Mouse (Mus musculus) MEL (cell line): ENCODE data around the gene Epb41l4b. TPM values are rescaled to one million over a fixed set of nuclear protein-coding genes. Genes with fewer than 3 reads are reported as not detected.

ENCODE experiments used
- DNase-seq: peaks from one replicate; pipeline ENCODE4 v3.0.0; 2011; ENCODE audit warnings: low read depth, low spot score
- H3K27ac ChIP-seq: 2 replicates; pipeline ENCODE4 v1.5.1; 2012; ENCODE audit warnings: low read depth, mild to moderate bottlenecking, control low read depth, low read length, moderate library complexity; ENCODE audit not compliant: control insufficient read depth
- H3K27me3 ChIP-seq, 2 experiments: fragments of 150-350 bp in 1 of 2; sonication (generic) in 1 of 2; 2 replicates each; pipeline ENCODE4 v1.6.1; 2012; ENCODE audit warnings: low read length in 2 of 2, mild to moderate bottlenecking in 2 of 2, improper control_type of control experiment in 1 of 2, moderate library complexity in 1 of 2; ENCODE audit not compliant: insufficient read depth in 2 of 2, control insufficient read depth in 1 of 2
- H3K36me3 ChIP-seq, 2 experiments: 2 replicates each; pipeline ENCODE4 v1.6.1; 2012 to 2014; ENCODE audit warnings: low read length in 2 of 2, improper control_type of control experiment in 1 of 2, inconsistent platforms in 1 of 2, mild to moderate bottlenecking in 1 of 2; ENCODE audit not compliant: insufficient read depth in 2 of 2, control insufficient read depth in 1 of 2
- H3K4me1 ChIP-seq, 2 experiments: fragments of 150-350 bp in 1 of 2; sonication (generic) in 1 of 2; 2 replicates each; pipeline ENCODE4 v1.6.1; 2012; ENCODE audit warnings: low read length in 2 of 2, improper control_type of control experiment in 1 of 2, mild to moderate bottlenecking in 1 of 2; ENCODE audit not compliant: insufficient read depth in 2 of 2, control insufficient read depth in 1 of 2
- H3K4me3 ChIP-seq, 2 experiments: fragments of 150-350 bp in 1 of 2; sonication (generic) in 1 of 2; 2 replicates each; pipeline ENCODE4 v1.5.1; 2012; ENCODE audit warnings: low read depth in 2 of 2, low read length in 2 of 2, mild to moderate bottlenecking in 2 of 2, moderate library complexity in 2 of 2, control low read depth in 1 of 2, improper control_type of control experiment in 1 of 2; ENCODE audit not compliant: control insufficient read depth in 1 of 2, insufficient read depth in 1 of 2
- H3K79me2 ChIP-seq: 2 replicates; pipeline ENCODE4 v1.6.1; 2012; ENCODE audit warnings: mild to moderate bottlenecking, low read length, moderate library complexity; ENCODE audit not compliant: control insufficient read depth, poor library complexity, insufficient read depth
- H3K9ac ChIP-seq: 2 replicates; pipeline ENCODE4 v1.6.1; 2012; ENCODE audit warnings: low read depth, mild to moderate bottlenecking, control low read depth, low read length, moderate library complexity; ENCODE audit not compliant: control insufficient read depth, poor library complexity, severe bottlenecking
- H3K9me3 ChIP-seq: fragments of 150-350 bp; sonication (generic); replicated peaks from 2 replicates; pipeline ENCODE4 v1.6.1; 2012; ENCODE audit warnings: mild to moderate bottlenecking, low read length, improper control_type of control experiment, moderate library complexity; ENCODE audit not compliant: insufficient read depth
- CHD2 ChIP-seq: IDR thresholded peaks from 2 replicates; pipeline ENCODE4 v1.6.1; 2011; ENCODE audit warnings: low read length, improper control_type of control experiment
- CTCF ChIP-seq, 3 experiments: IDR thresholded peaks in 2 of 3; conservative IDR thresholded peaks in 1 of 3; 2 replicates each; pipeline ENCODE4 v1.5.1; 2011 to 2012; ENCODE audit warnings: low read length in 3 of 3, low read depth in 2 of 3, mild to moderate bottlenecking in 2 of 3, improper control_type of control experiment in 1 of 3, inconsistent platforms in 1 of 3, mixed read lengths in 1 of 3, moderate library complexity in 1 of 3; ENCODE audit not compliant: control insufficient read depth in 1 of 3, insufficient read depth in 1 of 3, poor library complexity in 1 of 3, severe bottlenecking in 1 of 3
- ELF1 ChIP-seq: IDR thresholded peaks from 2 replicates; pipeline ENCODE4 v1.6.1; 2014; ENCODE audit warnings: low read depth, mild to moderate bottlenecking, inconsistent platforms, low read length, improper control_type of control experiment, moderate library complexity
- EP300 ChIP-seq, 2 experiments: IDR thresholded peaks; 2 replicates each; pipeline ENCODE4 v1.6.1; 2011; ENCODE audit warnings: improper control_type of control experiment in 2 of 2, low read length in 2 of 2, low read depth in 1 of 2, mild to moderate bottlenecking in 1 of 2
- ETS1 ChIP-seq: IDR thresholded peaks from 2 replicates; pipeline ENCODE4 v1.6.1; 2012; ENCODE audit warnings: low read depth, mild to moderate bottlenecking, inconsistent platforms, low read length, improper control_type of control experiment, moderate library complexity
- GABPA ChIP-seq: IDR thresholded peaks from 2 replicates; pipeline ENCODE4 v1.6.1; 2012; ENCODE audit warnings: low read depth, mild to moderate bottlenecking, inconsistent platforms, low read length, improper control_type of control experiment, moderate library complexity
- HCFC1 ChIP-seq: IDR thresholded peaks from 2 replicates; pipeline ENCODE4 v1.6.1; 2012; ENCODE audit warnings: low read depth, mild to moderate bottlenecking, inconsistent platforms, low read length, improper control_type of control experiment, moderate library complexity
- KAT2A ChIP-seq: conservative IDR thresholded peaks from 2 replicates; pipeline ENCODE4 v1.6.1; 2012; ENCODE audit warnings: low read depth, low read length, improper control_type of control experiment, inconsistent platforms
- MAZ ChIP-seq: IDR thresholded peaks from 2 replicates; pipeline ENCODE4 v1.6.1; 2012; ENCODE audit warnings: low read depth, mild to moderate bottlenecking, inconsistent platforms, low read length, improper control_type of control experiment
- MEF2A ChIP-seq: IDR thresholded peaks from 2 replicates; pipeline ENCODE4 v1.6.1; 2014; ENCODE audit warnings: low read depth, mild to moderate bottlenecking, inconsistent platforms, low read length, improper control_type of control experiment; ENCODE audit not compliant: poor library complexity, insufficient replicate concordance, severe bottlenecking; ENCODE audit errors: extremely low read depth
- NRF1 ChIP-seq: IDR thresholded peaks from 2 replicates; pipeline ENCODE4 v1.6.1; 2014; ENCODE audit warnings: low read depth, mild to moderate bottlenecking, inconsistent platforms, low read length, improper control_type of control experiment, moderate library complexity; ENCODE audit not compliant: poor library complexity, insufficient read depth, severe bottlenecking
- POLR2A ChIP-seq, 2 experiments: IDR thresholded peaks; 2 replicates each; pipeline ENCODE4 v1.6.1; 2011 to 2012; ENCODE audit warnings: low read length in 2 of 2, mild to moderate bottlenecking in 2 of 2, control low read depth in 1 of 2, improper control_type of control experiment in 1 of 2, low read depth in 1 of 2, moderate library complexity in 1 of 2; ENCODE audit not compliant: control insufficient read depth in 1 of 2, insufficient read depth in 1 of 2, poor library complexity in 1 of 2
- POLR2AphosphoS5 ChIP-seq: IDR thresholded peaks from 2 replicates; pipeline ENCODE4 v1.6.1; 2012; ENCODE audit warnings: low read depth, borderline replicate concordance, mild to moderate bottlenecking, inconsistent platforms, low read length, moderate library complexity, mixed read lengths
- SMC3 ChIP-seq: IDR thresholded peaks from 2 replicates; pipeline ENCODE4 v1.6.1; 2011; ENCODE audit warnings: low read depth, low read length, improper control_type of control experiment
- TAL1 ChIP-seq: IDR thresholded peaks from 2 replicates; pipeline ENCODE4 v1.6.1; 2012; ENCODE audit warnings: mild to moderate bottlenecking, inconsistent platforms, low read length, moderate library complexity, mixed read lengths
- TBP ChIP-seq: IDR thresholded peaks from 2 replicates; pipeline ENCODE4 v1.8.0; 2011; ENCODE audit warnings: low read depth, low read length, improper control_type of control experiment
- TCF12 ChIP-seq: IDR thresholded peaks from 2 replicates; pipeline ENCODE4 v1.6.1; 2014; ENCODE audit warnings: low read depth, mild to moderate bottlenecking, inconsistent platforms, low read length, improper control_type of control experiment, moderate library complexity
- UBTF ChIP-seq: IDR thresholded peaks from 2 replicates; pipeline ENCODE4 v1.6.1; 2012; ENCODE audit warnings: low read depth, mild to moderate bottlenecking, inconsistent platforms, low read length, improper control_type of control experiment, moderate library complexity, borderline replicate concordance; ENCODE audit not compliant: insufficient read depth
- polyA plus RNA-seq, 2 experiments: library from polyadenylated mRNA; stranded (reverse) in 1 of 2; unstranded in 1 of 2; fragments of >175 nt in 1 of 2; fragments of >200 nt in 1 of 2; gene quantifications; 2 replicates each; pipeline versions ENCODE4 v1.2.1 to v1.2.4; 2012; ENCODE audit warnings: low replicate concordance in 2 of 2, low read depth in 1 of 2; ENCODE audit not compliant: insufficient read length in 2 of 2, insufficient read depth in 1 of 2, missing spikeins in 1 of 2
- total RNA-seq: library from RNA; depleted of rRNA; stranded (reverse); fragments of 300-350 nt; gene quantifications from 2 replicates; pipeline ENCODE4 v1.2.3, GENCODE M21; 2012

Epb41l4b gene
- total and polyA plus RNA-seq, 3 experiments: not detected

GRCm38 (mm10) chr4:56990215-56990584, 153.0 kb downstream of the Epb41l4b start, which contains the start of gene Frrs1l:
Frrs1l (minus strand) TSS chr4:56990391.
- no peak within 1 kb of the TSS for H3K27ac ChIP-seq
- no peaks in the 10 kb centered on the region for H3K79me2 ChIP-seq
- no peaks in the 10 kb centered on the region; a peak in 1 of 4 replicates for H3K27me3 ChIP-seq
- TF ChIP-seq ETS1: no peak
- no peaks in the 10 kb centered on the region for H3K9me3 ChIP-seq
- no peaks in the 10 kb centered on the region for H3K36me3 ChIP-seq
- no peak within 1 kb of the TSS for H3K4me3 ChIP-seq
- no peak for DNase-seq
- no peak within 1 kb of the TSS for H3K9ac ChIP-seq
- no peaks in the 10 kb centered on the region for H3K4me1 ChIP-seq

GRCm38 (mm10) chr4:56989431-56990214, 153.6 kb downstream of the Epb41l4b start:
- H3K9ac ChIP-seq: no peak overlapping the region
- H3K36me3 ChIP-seq: no peaks in the 10 kb centered on the region
- no peak overlapping the region for H3K27ac ChIP-seq
- no peaks in the 10 kb centered on the region for H3K4me1 ChIP-seq
- no peaks in the 10 kb centered on the region for H3K79me2 ChIP-seq
- TF ChIP-seq TBP: no peak
- no peak for TF ChIP-seq MEF2A
- no peak for TF ChIP-seq TAL1
- TF ChIP-seq SMC3: no peak
- no peak for TF ChIP-seq CHD2
- TF ChIP-seq ELF1: no peak
- TF ChIP-seq NRF1: no peak
- TF ChIP-seq POLR2A (IDR thresholded peaks at IDR 0.05; ENCODE audit: control insufficient read depth in 1 of 2, insufficient read depth in 1 of 2, low read depth in 1 of 2, low read length in 2 of 2, poor library complexity in 1 of 2): no peak
- no peak for TF ChIP-seq MAZ
- TF ChIP-seq UBTF: no peak
- no peak for TF ChIP-seq TCF12
- no peak for TF ChIP-seq KAT2A
- TF ChIP-seq GABPA: no peak
- no peak for TF ChIP-seq EP300 (IDR thresholded peaks at IDR 0.05; ENCODE audit: low read depth in 1 of 2, low read length in 2 of 2)
- TF ChIP-seq HCFC1: no peak
- TF ChIP-seq CTCF (IDR thresholded peaks at IDR 0.05 in 2 of 3, conservative IDR thresholded peaks at IDR 0.05 in 1 of 3; ENCODE audit: control insufficient read depth in 1 of 3, insufficient read depth in 1 of 3, low read depth in 2 of 3, low read length in 3 of 3, poor library complexity in 1 of 3, severe bottlenecking in 1 of 3): no peak
- TF ChIP-seq POLR2AphosphoS5: no peak
- H3K9me3 ChIP-seq: no peaks in the 10 kb centered on the region
- no peak for DNase-seq
- H3K27me3 ChIP-seq: no peaks in the 10 kb centered on the region; a peak in 1 of 4 replicates
- no peak overlapping the region for H3K4me3 ChIP-seq
